Mouse (Mus musculus) left cerebral cortex, postnatal 4 days (tissue): Measurements from ENCODE around the gene Vamp1. TPM values are rescaled to one million over a fixed set of nuclear protein-coding genes. Genes with fewer than 3 reads are reported as not detected.
"Not testable (repeated sequence)": the region's sequence is repeated elsewhere in the genome, so short reads cannot be mapped to it uniquely, and the experiment has no call there.

Experiments
- DNase-seq: peaks from one replicate; pipeline ENCODE4 v3.0.0-alpha.2; 2022
- intact Hi-C: fragments of 180-260 bp; cut with DNase I; formaldehyde crosslinking; loops from one replicate; pipeline ENCODE4 v1.15.1; 2025
- total RNA-seq, 2 experiments: library from RNA; stranded (reverse); gene quantifications; 2 replicates each; pipeline ENCODE4 v1.2.3; 2021

Gene Vamp1
- total RNA-seq, 2 experiments from 2014 or later: 7.0 to 10.2 TPM

- no peak for DNase-seq
- intact Hi-C loops: no loop called here
Observed at GRCm38 (mm10) chr6:125238396-125238795, 23.0 kb downstream of the Vamp1 start.

- intact Hi-C loops: no loop called here
- no peak for DNase-seq
Observed at GRCm38 (mm10) chr6:125239547-125239946, 24.2 kb downstream of the Vamp1 start.

GRCm38 (mm10) chr6:125240617-125241016, 25.3 kb downstream of the Vamp1 start:
- DNase-seq: no peak
- intact Hi-C loops: no loop called here

- DNase-seq: no peak
- intact Hi-C loops: no loop called here
Observed at GRCm38 (mm10) chr6:125241566-125241965, 26.2 kb downstream of the Vamp1 start.

GRCm38 (mm10) chr6:125244551-125244950, 29.2 kb downstream of the Vamp1 start:
- intact Hi-C loops: no loop called here
- DNase-seq: no peak

- no peak for DNase-seq
- intact Hi-C loops: no loop called here
Observed at GRCm38 (mm10) chr6:125252285-125252684, 36.9 kb downstream of the Vamp1 start.

GRCm38 (mm10) chr6:125252711-125253110, 37.4 kb downstream of the Vamp1 start:
- intact Hi-C loops: no loop called here
- DNase-seq: no peak

- intact Hi-C loops: no loop called here
- DNase-seq: no peak
Observed at GRCm38 (mm10) chr6:125253863-125254715, 38.7 kb downstream of the Vamp1 start.

- intact Hi-C loops: no loop called here
- no peak for DNase-seq
Observed at GRCm38 (mm10) chr6:125255516-125256044, 40.2 kb downstream of the Vamp1 start.

GRCm38 (mm10) chr6:125256222-125256966, 41.0 kb downstream of the Vamp1 start:
- intact Hi-C loops: no loop called here
- peak; percentile 48 for DNase-seq

- intact Hi-C loops: no loop called here
- DNase-seq: no peak
Observed at GRCm38 (mm10) chr6:125260006-125260555, 44.7 kb downstream of the Vamp1 start.

- DNase-seq: no peak
- intact Hi-C loops: no loop called here
Observed at GRCm38 (mm10) chr6:125264219-125264618, 48.9 kb downstream of the Vamp1 start.

GRCm38 (mm10) chr6:125265239-125265638, 49.9 kb downstream of the Vamp1 start:
- intact Hi-C loops: loop anchor here (5.0 kb wide), 1 partner anchor 118 kb away; the partner anchor contains the start of gene Iffo1
- no peak for DNase-seq

- intact Hi-C loops: loop anchor here (5.0 kb wide), 1 partner anchor 119 kb away; the partner anchor contains the start of gene Iffo1
Observed at GRCm38 (mm10) chr6:125266091-125266490, 50.7 kb downstream of the Vamp1 start.

GRCm38 (mm10) chr6:125266600-125266999, 51.2 kb downstream of the Vamp1 start:
- intact Hi-C loops: loop anchor here (5.0 kb wide), 1 partner anchor 119 kb away; the partner anchor contains the start of gene Iffo1

More at GRCm38 (mm10) chr6:125266091-125266490, 50.7 kb downstream of the Vamp1 start:
- no peak for DNase-seq

GRCm38 (mm10) chr6:125267469-125267868, 52.1 kb downstream of the Vamp1 start:
- no peak for DNase-seq
- intact Hi-C loops: loop anchor here (5.0 kb wide), 1 partner anchor 120 kb away; the partner anchor contains the start of gene Iffo1

More at GRCm38 (mm10) chr6:125266600-125266999, 51.2 kb downstream of the Vamp1 start:
- DNase-seq: not testable (repeated sequence)

- no peak for DNase-seq
- intact Hi-C loops: loop anchor here (5.0 kb wide), 1 partner anchor 121 kb away; the partner anchor contains the start of gene Iffo1
Observed at GRCm38 (mm10) chr6:125268799-125269198, 53.4 kb downstream of the Vamp1 start.

GRCm38 (mm10) chr6:125271455-125272227, 56.3 kb downstream of the Vamp1 start:
- intact Hi-C loops: loop anchor here (5.0 kb wide), 2 partner anchors 54 to 109 kb away; partner anchors contain the start of gene Vamp1
- peak; percentile 92 for DNase-seq

GRCm38 (mm10) chr6:125272228-125272785, 57.0 kb downstream of the Vamp1 start:
- intact Hi-C loops: loop anchor here (5.0 kb wide), 2 partner anchors 55 to 110 kb away; partner anchors contain the start of gene Vamp1
- no peak for DNase-seq
